Mouse (Mus musculus) forebrain, embryonic 14.5 days (tissue): ENCODE data around the gene Usp3. TPM values are rescaled to one million over a fixed set of nuclear protein-coding genes. Genes with fewer than 3 reads are reported as not detected.

Experiments
- ATAC-seq: fragments of 200-750 bp; cut with Nextera tagmentation; 2 replicates; pipeline ENCODE4 v1.8.0; 2017; ENCODE audit warnings: mild to moderate bottlenecking, moderate library complexity
- DNase-seq: peaks from one replicate; pipeline ENCODE4 v3.0.0-alpha.2; 2015; ENCODE audit warnings: low spot score
- H3K27ac ChIP-seq: fragments of 300-500 bp; sonication (generic); 2 replicates; pipeline ENCODE4 v1.5.1; 2014; ENCODE audit warnings: low read depth, mild to moderate bottlenecking, control low read depth, low read length, moderate library complexity
- H3K27me3 ChIP-seq: fragments of 300-500 bp; sonication (generic); replicated peaks from 2 replicates; pipeline ENCODE4 v1.6.1; 2014; ENCODE audit warnings: low read length, control low read depth, mixed read lengths; ENCODE audit not compliant: control insufficient read depth, insufficient read depth
- H3K36me3 ChIP-seq: fragments of 300-500 bp; sonication (generic); 2 replicates; pipeline ENCODE4 v1.6.1; 2014; ENCODE audit warnings: low read length, control low read depth; ENCODE audit not compliant: control insufficient read depth, insufficient read depth
- H3K4me1 ChIP-seq: fragments of 300-500 bp; sonication (generic); 2 replicates; pipeline ENCODE4 v1.6.1; 2014; ENCODE audit warnings: antibody characterized with exemption, low read length, control low read depth; ENCODE audit not compliant: control insufficient read depth, insufficient read depth
- H3K4me2 ChIP-seq: fragments of 300-500 bp; sonication (generic); 2 replicates; pipeline ENCODE4 v1.6.1; 2014; ENCODE audit warnings: mild to moderate bottlenecking, control low read depth, low read length
- H3K4me3 ChIP-seq: fragments of 300-500 bp; sonication (generic); 2 replicates; pipeline ENCODE4 v1.5.1; 2014; ENCODE audit warnings: low read depth, low read length, control low read depth
- H3K9ac ChIP-seq: fragments of 300-500 bp; sonication (generic); 2 replicates; pipeline ENCODE4 v1.6.1; 2014; ENCODE audit warnings: mild to moderate bottlenecking, low read length, control low read depth, moderate library complexity
- H3K9me3 ChIP-seq: fragments of 300-500 bp; sonication (generic); replicated peaks from 2 replicates; pipeline ENCODE4 v1.6.1; 2016; ENCODE audit warnings: low read length, control low read depth, mixed read lengths; ENCODE audit not compliant: control insufficient read depth
- WGBS: fragments of 180-500 bp; shearing (Covaris S2); extraction: QIAGEN DNeasy Blood & Tissue Kit; methylation state at CpG from one replicate; pipeline ENCODE4 v1.1.7; 2014; 5-methylcytosine and 5-hydroxymethylcytosine counted together
- polyA plus RNA-seq: library from polyadenylated mRNA; unstranded; fragments of >200 nt; fragmentation: Nextera tagmentation; extraction: Ambion mirVana; gene quantifications from 2 replicates; pipeline ENCODE4 v1.2.1, GENCODE M21; 2014

Gene Usp3
- polyA plus RNA-seq, 1 experiment from 2014 or later = 134 TPM

DNA sequence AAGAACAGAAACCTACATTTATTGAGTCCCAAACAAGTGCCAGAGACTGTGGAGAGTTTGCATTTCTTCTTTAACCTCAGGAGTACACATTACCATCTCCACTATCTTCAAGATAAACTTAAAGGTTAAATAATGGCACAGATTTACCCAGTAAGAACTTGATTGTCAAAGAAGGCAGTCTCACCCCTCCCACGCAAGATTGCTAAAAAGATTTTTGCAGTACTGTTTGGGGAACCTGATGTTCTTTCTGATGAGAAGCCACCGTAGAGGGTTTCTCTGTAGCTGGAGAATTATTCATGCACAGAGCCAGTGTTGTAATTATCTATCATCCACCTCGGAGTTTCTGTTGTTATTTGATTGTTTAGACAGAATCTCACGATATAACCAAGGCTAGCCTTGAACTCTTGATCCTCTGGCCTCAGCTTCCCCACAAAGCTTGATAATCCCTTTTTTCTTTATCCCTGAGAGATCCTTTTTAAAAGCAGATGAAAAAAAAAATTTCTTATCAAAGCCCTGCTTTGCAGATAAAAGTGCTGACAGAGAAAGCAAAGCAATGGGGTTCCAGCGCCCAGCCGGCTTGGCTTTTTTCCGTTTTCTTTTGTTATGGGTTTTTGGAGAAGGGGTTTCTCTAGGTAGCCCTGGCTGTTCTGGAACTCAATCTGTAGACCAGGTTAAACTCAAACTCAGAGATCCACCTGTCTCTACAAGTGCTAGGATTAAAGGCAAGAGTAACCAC lies 4.7 kb upstream of the Usp3 start:
- no peaks in the 10 kb centered on the region for H3K9me3 ChIP-seq
- H3K9ac ChIP-seq = no peak overlapping the region
- H3K27ac ChIP-seq = no peak overlapping the region
- no peaks in the 10 kb centered on the region for H3K27me3 ChIP-seq
- H3K4me1 ChIP-seq = peaks cover 13% of the 10 kb centered on the region
- H3K4me2 ChIP-seq = no peak overlapping the region
- 18% methylated on average over 7 of the region's 7 CpGs for WGBS
- no peak overlapping the region for H3K4me3 ChIP-seq
- H3K36me3 ChIP-seq = no peaks in the 10 kb centered on the region
- ATAC-seq (no peak), DNase-seq (no peak)

DNA sequence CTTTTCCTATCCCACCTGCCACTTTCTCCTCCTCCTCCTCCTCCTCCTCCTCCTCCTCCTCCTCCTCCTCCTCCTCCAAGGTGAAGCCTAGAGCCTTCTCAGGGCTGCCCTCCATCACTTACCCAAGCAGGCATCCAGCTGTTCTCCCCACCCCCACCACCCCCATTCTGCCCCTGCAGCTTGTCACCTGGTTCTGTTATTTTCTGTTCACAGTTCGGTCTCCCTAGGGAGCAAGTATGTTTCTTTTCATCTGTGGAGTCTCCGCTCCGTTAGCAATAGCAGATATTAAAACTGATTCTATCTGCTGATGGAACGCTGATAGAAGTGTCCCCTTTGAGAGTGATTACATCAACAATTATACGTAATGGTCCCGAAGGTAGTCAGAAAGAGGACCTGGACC lies 4.1 kb upstream of the Usp3 start:
- no peak for DNase-seq
- 33% methylated on average over 6 of the region's 6 CpGs for WGBS
- no peak overlapping the region for H3K4me3 ChIP-seq

DNA sequence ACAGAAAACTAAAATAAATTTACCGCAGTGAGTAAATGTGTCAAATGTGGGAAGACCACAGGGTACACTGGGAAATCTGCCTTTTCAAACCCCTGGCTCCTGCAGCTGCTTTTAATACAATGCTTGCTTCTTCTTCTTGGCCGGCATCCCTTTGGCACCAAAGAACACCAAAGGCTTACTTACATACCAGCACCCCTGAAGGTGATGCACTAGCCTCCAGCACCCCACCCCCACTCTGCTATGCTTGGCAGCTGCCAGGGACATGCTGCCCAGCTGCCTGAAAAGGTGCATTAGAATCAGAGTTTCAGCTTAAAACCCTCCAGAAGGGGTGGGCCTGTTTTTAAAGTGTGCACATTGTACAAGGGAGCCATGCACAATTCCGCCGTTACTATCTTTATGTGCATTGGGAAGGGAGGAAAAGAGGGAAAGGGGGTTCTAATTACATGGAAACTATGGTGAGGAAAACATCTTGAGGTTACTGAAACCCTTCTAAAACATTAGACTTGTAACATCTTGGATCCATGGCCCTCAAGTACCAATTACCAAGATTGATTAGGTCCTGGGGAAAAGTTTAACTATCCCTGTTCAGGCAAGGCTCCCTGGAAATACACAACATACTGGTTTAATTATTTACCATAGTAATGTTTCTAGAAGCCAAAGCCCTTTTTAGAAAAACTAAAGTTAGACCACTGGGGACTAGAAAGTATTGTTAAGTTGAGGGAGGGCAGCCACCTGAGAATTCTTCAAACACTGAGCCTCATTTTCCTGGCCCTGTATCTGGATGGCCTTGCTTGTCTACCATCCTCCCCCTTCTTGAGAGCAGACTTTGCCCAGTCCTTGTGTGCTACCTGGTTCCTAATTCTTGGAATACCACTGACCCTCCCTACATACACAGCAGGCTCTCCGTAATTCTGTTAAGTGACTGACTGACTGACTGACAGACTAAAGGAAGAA lies 3.1 kb upstream of the Usp3 start:
- no peak for DNase-seq
- 41% methylated on average over 5 of the region's 5 CpGs for WGBS
- peaks cover 18% of the 10 kb centered on the region for H3K4me1 ChIP-seq

More for the DNA sequence above, 4.1 kb upstream of the Usp3 start:
- Histone ChIP-seq H3K4me2 (no peak overlapping the region), H3K27me3 (no peaks in the 10 kb centered on the region), H3K9ac (no peak overlapping the region), H3K4me1 (peaks cover 13% of the 10 kb centered on the region), H3K36me3 (no peaks in the 10 kb centered on the region), H3K9me3 (no peaks in the 10 kb centered on the region), H3K27ac (no peak overlapping the region)
- ATAC-seq = no peak

DNA sequence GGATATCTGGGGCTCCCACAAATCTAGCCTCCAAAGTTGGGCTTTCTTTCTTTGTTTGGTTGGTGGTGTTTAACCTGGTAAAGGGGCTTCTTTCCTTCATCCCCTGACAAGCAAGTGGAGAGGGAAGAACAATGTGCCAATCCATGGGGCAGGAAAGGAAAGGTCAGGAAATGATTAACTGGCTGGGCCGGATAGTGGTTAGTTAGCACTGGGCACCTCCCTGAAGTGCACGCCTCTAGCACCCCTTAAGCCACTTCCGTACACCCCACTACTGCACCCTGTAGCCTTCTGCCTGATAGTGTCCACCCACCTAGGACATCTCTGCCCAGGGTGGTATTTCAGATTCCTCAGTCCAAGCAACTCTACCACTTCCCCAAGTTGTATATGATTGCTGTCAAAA lies 1.1 kb upstream of the Usp3 start:
- ATAC-seq (no peak), DNase-seq (no peak)
- Histone ChIP-seq H3K36me3 (no peaks in the 10 kb centered on the region), H3K27ac (peak overlapping the region; percentile 46; the same call in 1 of the 2 replicates), H3K4me1 (peaks cover 34% of the 10 kb centered on the region), H3K9me3 (no peaks in the 10 kb centered on the region), H3K4me2 (peak overlapping the region; percentile 74), H3K9ac (no peak overlapping the region), H3K27me3 (no peaks in the 10 kb centered on the region), H3K4me3 (peak overlapping the region; percentile 93; the same call in 1 of the 2 replicates)
- 43% methylated on average over 3 of the region's 3 CpGs for WGBS

More for the DNA sequence above, 3.1 kb upstream of the Usp3 start:
- H3K27ac ChIP-seq = no peak overlapping the region
- H3K27me3 ChIP-seq = no peaks in the 10 kb centered on the region
- H3K4me2 ChIP-seq = no peak overlapping the region
- H3K36me3 ChIP-seq = no peaks in the 10 kb centered on the region
- no peak overlapping the region for H3K9ac ChIP-seq
- H3K9me3 ChIP-seq = no peaks in the 10 kb centered on the region
- H3K4me3 ChIP-seq = no peak overlapping the region
- no peak for ATAC-seq

DNA sequence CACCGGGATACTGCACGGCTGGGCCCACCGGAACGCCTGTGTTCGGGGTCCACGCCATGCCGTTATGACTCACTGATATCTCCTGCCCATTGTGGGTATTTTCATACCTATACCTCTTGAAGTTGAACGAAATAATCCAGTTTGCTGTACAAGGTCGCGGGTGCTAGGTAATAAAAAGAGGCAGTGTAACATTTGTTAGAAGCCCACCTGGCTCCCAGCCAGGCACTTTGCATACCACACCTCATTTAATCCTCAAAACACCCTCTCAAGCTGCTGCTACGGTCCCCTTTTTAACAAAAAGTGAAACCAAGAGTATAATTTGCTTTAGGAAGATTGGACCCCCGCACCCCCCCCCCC lies 649 bp upstream of the Usp3 start:
- Histone ChIP-seq H3K9ac (peak overlapping the region; percentile 30; the same call in 1 of the 2 replicates), H3K9me3 (no peaks in the 10 kb centered on the region), H3K36me3 (no peaks in the 10 kb centered on the region), H3K4me3 (peak overlapping the region; percentile 93), H3K4me2 (peak overlapping the region; percentile 74), H3K4me1 (peaks cover 39% of the 10 kb centered on the region), H3K27ac (peak overlapping the region; percentile 46; the same call in 1 of the 2 replicates), H3K27me3 (no peaks in the 10 kb centered on the region)
- ATAC-seq (no peak; the same call in 1 of the 2 replicates), DNase-seq (peak; percentile 76)
- WGBS = 2% methylated on average over 12 of the region's 12 CpGs

DNA sequence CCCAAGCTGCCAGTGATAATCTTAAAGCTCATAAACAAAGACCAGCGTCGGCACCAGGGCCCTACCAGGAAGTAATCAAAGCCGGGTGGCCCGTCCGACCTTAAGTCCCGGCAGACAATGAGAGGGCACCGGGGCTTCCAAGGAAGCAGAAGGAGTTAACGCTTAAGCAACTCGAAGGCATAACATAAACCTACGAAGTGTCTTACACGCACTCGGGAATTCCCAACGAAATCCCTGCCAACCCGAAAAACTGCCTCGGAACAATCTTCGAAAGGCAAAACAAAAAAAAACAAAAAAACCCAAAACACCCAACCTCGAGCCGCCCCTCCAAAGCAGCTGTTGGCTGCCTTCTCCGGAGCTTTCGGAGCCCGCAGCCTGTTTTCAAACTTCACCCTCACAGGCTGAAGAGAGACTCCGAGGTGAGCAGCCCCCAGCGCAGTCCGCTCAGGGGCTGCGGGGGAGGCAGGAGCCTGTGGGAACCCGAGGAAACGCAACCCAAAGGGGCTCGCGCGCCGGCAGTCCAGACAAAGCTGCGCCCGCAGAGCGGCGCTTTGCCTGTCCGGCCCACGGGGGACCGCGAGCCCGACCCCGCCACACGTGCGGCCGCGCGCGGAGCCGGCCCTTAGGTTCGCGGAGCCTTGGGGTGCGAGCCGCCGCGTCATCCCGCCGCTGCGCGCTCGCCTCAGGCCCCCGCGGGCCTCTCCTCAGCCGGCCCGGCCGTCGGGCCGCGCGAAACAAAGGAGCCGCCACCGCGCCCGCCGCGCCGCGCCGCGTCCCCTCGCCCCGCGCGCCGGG lies 894 bp downstream of the Usp3 start:
- peak overlapping the region; percentile 74 for H3K4me2 ChIP-seq
- no peaks in the 10 kb centered on the region for H3K9me3 ChIP-seq
- H3K4me1 ChIP-seq = peaks cover 36% of the 10 kb centered on the region
- H3K4me3 ChIP-seq = peak overlapping the region; percentile 93
- peak overlapping the region; percentile 99 for H3K9ac ChIP-seq
- H3K36me3 ChIP-seq = no peaks in the 10 kb centered on the region
- DNase-seq = peak; percentile 63
- peak; percentile 66 for ATAC-seq
- H3K27me3 ChIP-seq = no peaks in the 10 kb centered on the region
- under 1% methylated on average over 48 of the region's 83 CpGs for WGBS
- peak overlapping the region; percentile 96 for H3K27ac ChIP-seq

DNA sequence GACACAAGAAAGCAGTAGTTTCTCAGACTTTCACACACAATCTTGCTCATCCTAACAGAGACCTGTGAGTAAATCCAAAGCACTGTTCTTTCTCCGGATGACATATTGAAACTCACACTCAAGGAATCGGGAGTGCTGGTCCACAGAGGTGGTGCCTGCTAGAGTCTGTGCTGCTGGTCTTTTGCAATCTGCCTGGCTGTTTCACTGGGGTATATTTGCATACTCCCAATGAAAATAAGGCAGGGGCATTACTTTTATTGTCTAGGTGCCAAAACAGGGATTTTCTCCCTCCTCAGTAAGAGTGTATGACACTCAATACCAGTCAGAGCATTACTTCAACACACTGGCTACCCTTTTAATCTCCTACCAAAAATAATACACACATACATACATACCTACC lies 2.9 kb downstream of the Usp3 start:
- no peak overlapping the region for H3K27ac ChIP-seq
- H3K9me3 ChIP-seq = no peaks in the 10 kb centered on the region
- H3K4me3 ChIP-seq = peak overlapping the region; percentile 3
- H3K36me3 ChIP-seq = no peaks in the 10 kb centered on the region
- H3K4me1 ChIP-seq = peaks cover 34% of the 10 kb centered on the region
- H3K9ac ChIP-seq = no peak overlapping the region
- peak; percentile 21 for DNase-seq
- 31% methylated on average over 2 of the region's 2 CpGs for WGBS
- H3K4me2 ChIP-seq = peak overlapping the region; percentile 74
- H3K27me3 ChIP-seq = no peaks in the 10 kb centered on the region
- no peak for ATAC-seq

DNA sequence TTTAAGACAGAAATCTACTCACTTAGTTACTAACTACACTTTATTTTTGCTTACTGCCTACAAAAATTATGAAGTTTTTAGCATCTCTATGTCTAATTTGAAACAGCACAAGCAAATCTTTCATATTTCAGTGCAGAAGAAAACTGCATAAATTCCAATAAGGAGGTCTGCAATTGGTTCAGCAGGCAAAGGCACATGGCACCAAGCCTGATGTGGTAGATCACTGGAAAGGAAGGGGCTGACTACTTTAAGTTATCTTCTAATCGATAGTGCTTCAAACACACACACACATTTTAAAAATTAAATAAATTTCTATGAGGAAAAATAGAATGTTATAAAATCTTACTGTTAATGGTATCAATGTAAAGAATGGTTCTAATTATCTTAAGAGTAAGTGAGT lies 5.9 kb downstream of the Usp3 start:
- ATAC-seq = no peak
- WGBS = 94% methylated on average over 1 of the region's 1 CpGs
- DNase-seq = no peak

More for the DNA sequence above, 5.9 kb downstream of the Usp3 start:
- no peak overlapping the region for H3K4me2 ChIP-seq
- no peaks in the 10 kb centered on the region for H3K27me3 ChIP-seq
- H3K4me1 ChIP-seq = peaks cover 34% of the 10 kb centered on the region
- no peak overlapping the region for H3K4me3 ChIP-seq
- H3K27ac ChIP-seq = no peak overlapping the region
- no peaks in the 10 kb centered on the region for H3K36me3 ChIP-seq
- H3K9me3 ChIP-seq = no peaks in the 10 kb centered on the region
- no peak overlapping the region for H3K9ac ChIP-seq
